Mouse (Mus musculus) C2C12 (cell line): Measurements from ENCODE around the gene Trak1.

Experiments used
- CTCF ChIP-seq: IDR thresholded peaks from one replicate; pipeline ENCODE4 v1.5.1; 2011; ENCODE audit not compliant: control insufficient read depth, insufficient read depth, insufficient read length
- MYOG ChIP-seq: IDR thresholded peaks from one replicate; pipeline ENCODE4 v1.6.1; 2011; ENCODE audit not compliant: control insufficient read depth, insufficient read length; ENCODE audit errors: extremely low read depth
- USF1 ChIP-seq: IDR thresholded peaks from one replicate; pipeline ENCODE4 v1.6.1; 2011; ENCODE audit warnings: low read depth, mild to moderate bottlenecking, control low read depth, moderate library complexity

- TF ChIP-seq MYOG (no peak), CTCF (no peak), USF1 (no peak)
These were observed 38.3 kb downstream of the Trak1 start for GRCm38 (mm10) chr9:121335568-121335967.
